In genomic region chr4:101352178-101352577, GRCm38 (mm10) we compare ENCODE assay signal across 17 mouse cellular contexts.
"Had no signal": no experiment of that assay in that cellular context is flagged by ENCODE, and none has a peak within 500 bp of the region (broad histone marks: within the 10 kb centered on the region; RNA-seq: fewer than 3 reads in every experiment).

No protein-coding gene starts in this region.

- H3K36me3 ChIP-seq: liver, embryonic 15.5 days; lung, embryonic 15.5 days; midbrain, embryonic 15.5 days; neural tube, embryonic 12.5 days; stomach, embryonic 15.5 days had no signal

- H3K27ac ChIP-seq: liver, embryonic 15.5 days; lung, embryonic 15.5 days; macrophage; midbrain, embryonic 12.5 days; midbrain, embryonic 15.5 days; neural tube, embryonic 12.5 days; stomach, embryonic 15.5 days; stomach, postnatal 0 days had no signal

- H3K9me3 ChIP-seq: liver, embryonic 15.5 days; lung, embryonic 15.5 days; midbrain, embryonic 12.5 days; midbrain, embryonic 15.5 days; neural tube, embryonic 12.5 days; stomach, embryonic 15.5 days had no signal

- H3K4me2 ChIP-seq: liver, embryonic 15.5 days; lung, embryonic 15.5 days; midbrain, embryonic 12.5 days; midbrain, embryonic 15.5 days; neural tube, embryonic 12.5 days; stomach, embryonic 15.5 days had no signal

- H3K4me3 ChIP-seq: liver, embryonic 15.5 days; lung, embryonic 15.5 days; midbrain, embryonic 12.5 days; midbrain, embryonic 15.5 days; neural tube, embryonic 12.5 days; stomach, embryonic 15.5 days had no signal

- ATAC-seq: liver, postnatal 0 days; lung, postnatal 0 days; midbrain, embryonic 15.5 days had no signal

- H3K9ac ChIP-seq: liver, embryonic 15.5 days; liver, postnatal 0 days; lung, embryonic 15.5 days; midbrain, embryonic 12.5 days; midbrain, embryonic 15.5 days; neural tube, embryonic 12.5 days; stomach, embryonic 15.5 days had no signal

- DNase-seq: liver, postnatal 0 days; lung, adult 2 months; lung, postnatal 14 days; lung, postnatal 36 days; right cerebral cortex, postnatal 14 days; thymus, adult 2 months; thymus, postnatal 25 days; thymus, postnatal 4 days had no signal

- H3K27me3 ChIP-seq: midbrain, embryonic 12.5 days; midbrain, embryonic 15.5 days; neural tube, embryonic 12.5 days; stomach, embryonic 15.5 days had no signal
